Mouse (Mus musculus): ENCODE results near the gene Abcf3.

Abcf3 gene

GRCm38 (mm10) chr16:20548096-20548948 lies at the start of gene Abcf3:
Gene Abcf3, plus strand, starts transcription at chr16:20548577.
- DNase-seq = peak; percentile 99

- DNase-seq = peak; percentile 95 to 96
Measured at GRCm38 (mm10) chr16:20498677-20499475, 49.5 kb upstream of the Abcf3 start, which contains the start of gene Eif2b5. Gene Eif2b5, plus strand, starts transcription at chr16:20498817.

GRCm38 (mm10) chr16:20506000-20506399 lies 42.4 kb upstream of the Abcf3 start:
- DNase-seq = no peak

- DNase-seq = peak in 1 of 2 experiments; percentile 49
Measured at GRCm38 (mm10) chr16:20509349-20509748, 39.0 kb upstream of the Abcf3 start.

- DNase-seq = no peak
Measured at GRCm38 (mm10) chr16:20511277-20511847, 37.0 kb upstream of the Abcf3 start.

- DNase-seq = no peak
Measured at GRCm38 (mm10) chr16:20516032-20516431, 32.3 kb upstream of the Abcf3 start.

GRCm38 (mm10) chr16:20516726-20517201 lies 31.6 kb upstream of the Abcf3 start, which contains the start of gene Dvl3:
Gene Dvl3, plus strand, starts transcription at chr16:20516982.
- DNase-seq = peak; percentile 95 to 98

- DNase-seq = no peak
Measured at GRCm38 (mm10) chr16:20517216-20517615, 31.2 kb upstream of the Abcf3 start.

GRCm38 (mm10) chr16:20517701-20518374 lies 30.5 kb upstream of the Abcf3 start:
- DNase-seq = peak; percentile 57 to 70

GRCm38 (mm10) chr16:20523886-20524285 lies 24.5 kb upstream of the Abcf3 start:
- no peak for DNase-seq

GRCm38 (mm10) chr16:20528779-20529178 lies 19.6 kb upstream of the Abcf3 start:
- DNase-seq = peak in 1 of 2 experiments; percentile 14

- DNase-seq = no peak
Measured at GRCm38 (mm10) chr16:20529375-20529774, 19.0 kb upstream of the Abcf3 start.

- no peak for DNase-seq
Measured at GRCm38 (mm10) chr16:20530941-20531340, 17.4 kb upstream of the Abcf3 start.

- DNase-seq = peak in 1 of 2 experiments; percentile 5
Measured at GRCm38 (mm10) chr16:20534617-20535295, 13.6 kb upstream of the Abcf3 start.

- DNase-seq = peak; percentile 95 to 97
Measured at GRCm38 (mm10) chr16:20535296-20536080, 12.9 kb upstream of the Abcf3 start, which contains the start of gene Ap2m1. Gene Ap2m1, plus strand, starts transcription at chr16:20535478.

- no peak for DNase-seq
Measured at GRCm38 (mm10) chr16:20536081-20536665, 12.2 kb upstream of the Abcf3 start.

GRCm38 (mm10) chr16:20537071-20537471 lies 11.3 kb upstream of the Abcf3 start:
- DNase-seq = no peak

GRCm38 (mm10) chr16:20537601-20538320 lies 10.6 kb upstream of the Abcf3 start:
- DNase-seq = no peak

GRCm38 (mm10) chr16:20539649-20540048 lies 8.7 kb upstream of the Abcf3 start:
- DNase-seq = no peak

- DNase-seq = no peak
Measured at GRCm38 (mm10) chr16:20540438-20540837, 7.9 kb upstream of the Abcf3 start.

Data from lung, postnatal 4 days (tissue).